Mouse (Mus musculus) mouse embryonic stem cell (cell line): ENCODE measurements around the gene Pdcd11.

Experiments used
- in situ Hi-C, 2 experiments: fragments of 300-500 bp; cut with MboI; formaldehyde crosslinking; loops; 1 replicate in 1 of 2; 3 replicates in 1 of 2; pipeline ENCODE4 v1.14.3; 2019 to 2020; ENCODE audit warnings: low sequenced_read_pairs in 2 of 2, low pct_unique_long_range_greater_than_20kb in 1 of 2, mixed read lengths in 1 of 2; ENCODE audit not compliant: unreplicated experiment in 1 of 2

The Pdcd11 gene

GRCm38 (mm10) chr19:47090550-47091156 is at the start of gene Pdcd11, which contains the start of gene Usmg5:
Gene Pdcd11, plus strand, starts transcription at chr19:47090768.
Gene Usmg5, minus strand, starts transcription at chr19:47090647.
- in situ Hi-C loops = no loop called here

- in situ Hi-C loops = no loop called here
These were observed 47.0 kb upstream of the Pdcd11 start for GRCm38 (mm10) chr19:47043608-47044007.

GRCm38 (mm10) chr19:47046343-47046742 is 44.2 kb upstream of the Pdcd11 start:
- in situ Hi-C loops = no loop called here

- in situ Hi-C loops = no loop called here
These were observed 43.2 kb upstream of the Pdcd11 start for GRCm38 (mm10) chr19:47047236-47047833.

- in situ Hi-C loops = no loop called here
These were observed 41.5 kb upstream of the Pdcd11 start for GRCm38 (mm10) chr19:47049061-47049460.

GRCm38 (mm10) chr19:47049840-47050239 is 40.7 kb upstream of the Pdcd11 start:
- in situ Hi-C loops = no loop called here

GRCm38 (mm10) chr19:47050271-47051032 is 40.1 kb upstream of the Pdcd11 start, which contains the start of gene Pcgf6:
Gene Pcgf6, minus strand, starts transcription at chr19:47050906.
- in situ Hi-C loops = no loop called here

- in situ Hi-C loops = no loop called here
These were observed 37.6 kb upstream of the Pdcd11 start for GRCm38 (mm10) chr19:47052927-47053326.

GRCm38 (mm10) chr19:47053471-47053870 is 37.1 kb upstream of the Pdcd11 start:
- in situ Hi-C loops = no loop called here

- in situ Hi-C loops = no loop called here
These were observed 32.9 kb upstream of the Pdcd11 start for GRCm38 (mm10) chr19:47057684-47058083.

- in situ Hi-C loops = no loop called here
These were observed 24.7 kb upstream of the Pdcd11 start for GRCm38 (mm10) chr19:47065860-47066259.

GRCm38 (mm10) chr19:47067096-47067882 is 23.3 kb upstream of the Pdcd11 start, which contains the start of gene Taf5:
Gene Taf5, plus strand, starts transcription at chr19:47067746.
- in situ Hi-C loops = no loop called here

GRCm38 (mm10) chr19:47067924-47068611 is 22.5 kb upstream of the Pdcd11 start:
- in situ Hi-C loops = no loop called here

GRCm38 (mm10) chr19:47088226-47088625 is 2.3 kb upstream of the Pdcd11 start:
- in situ Hi-C loops = no loop called here

GRCm38 (mm10) chr19:47089718-47090525 is 646 bp upstream of the Pdcd11 start:
- in situ Hi-C loops = no loop called here

GRCm38 (mm10) chr19:47101080-47101479 is 10.5 kb downstream of the Pdcd11 start:
- in situ Hi-C loops = no loop called here

- in situ Hi-C loops = no loop called here
These were observed 14.2 kb downstream of the Pdcd11 start for GRCm38 (mm10) chr19:47104641-47105271.
